Mouse (Mus musculus) lung, embryonic 15.5 days (tissue): ENCODE measurements around the gene Tex30. TPM values are rescaled to one million over a fixed set of nuclear protein-coding genes. Genes with fewer than 3 reads are reported as not detected.

Experiments
- ATAC-seq: fragments of 200-750 bp; cut with Nextera tagmentation; 2 replicates; pipeline ENCODE4 v1.8.0; 2017; ENCODE audit warnings: moderate number of reproducible peaks, borderline replicate concordance; ENCODE audit not compliant: low FRiP score, low TSS enrichment; ENCODE audit errors: extremely low read depth
- H3K27ac ChIP-seq: fragments of 300-500 bp; sonication (generic); 2 replicates; pipeline ENCODE4 v1.5.1; 2015; ENCODE audit warnings: moderate library complexity, mild to moderate bottlenecking, inconsistent platforms
- H3K27me3 ChIP-seq: fragments of 300-500 bp; sonication (generic); 2 replicates; pipeline ENCODE4 v1.6.1; 2015; ENCODE audit warnings: inconsistent platforms
- H3K36me3 ChIP-seq: fragments of 300-500 bp; sonication (generic); 2 replicates; pipeline ENCODE4 v1.6.1; 2015; ENCODE audit warnings: inconsistent platforms
- H3K4me1 ChIP-seq: fragments of 300-500 bp; sonication (generic); 2 replicates; pipeline ENCODE4 v1.6.1; 2015; ENCODE audit warnings: inconsistent platforms
- H3K4me2 ChIP-seq: fragments of 300-500 bp; sonication (generic); 2 replicates; pipeline ENCODE4 v1.6.1; 2015; ENCODE audit warnings: inconsistent platforms, mild to moderate bottlenecking, moderate library complexity
- H3K4me3 ChIP-seq: fragments of 300-500 bp; sonication (generic); 2 replicates; pipeline ENCODE4 v1.5.1; 2015; ENCODE audit warnings: mild to moderate bottlenecking, inconsistent platforms
- H3K9ac ChIP-seq: fragments of 300-500 bp; sonication (generic); 2 replicates; pipeline ENCODE4 v1.6.1; 2015; ENCODE audit warnings: inconsistent platforms
- H3K9me3 ChIP-seq: fragments of 300-500 bp; sonication (generic); 2 replicates; pipeline ENCODE4 v1.6.1; 2016; ENCODE audit warnings: inconsistent platforms
- WGBS: fragments of 180-500 bp; shearing (Covaris S2); methylation state at CpG from one replicate; pipeline ENCODE4 v1.1.7; 2015; 5-methylcytosine and 5-hydroxymethylcytosine counted together
- polyA plus RNA-seq: library from polyadenylated mRNA; unstranded; fragments of >200 nt; fragmentation: Nextera tagmentation; extraction: Ambion mirVana; gene quantifications from 2 replicates; pipeline ENCODE4 v1.2.1, GENCODE M21; 2015

The Tex30 gene
- polyA plus RNA-seq: 86.8 and 89.0 TPM in 2 replicates

- WGBS: under 1% methylated on average over 53 of the region's 55 CpGs
- H3K9ac ChIP-seq: peak within 1 kb of the TSS; percentile 83
- no peaks in the 10 kb centered on the region for H3K27me3 ChIP-seq
- peaks cover 13% of the 10 kb centered on the region for H3K4me1 ChIP-seq
- H3K9me3 ChIP-seq: no peaks in the 10 kb centered on the region
- ATAC-seq: peak; percentile 99
- H3K4me3 ChIP-seq: peak within 1 kb of the TSS; percentile 100
- peak within 1 kb of the TSS; percentile 65 for H3K4me2 ChIP-seq
- peak within 1 kb of the TSS; percentile 98 for H3K27ac ChIP-seq
- H3K36me3 ChIP-seq: peaks cover 17% of the 10 kb centered on the region
These were observed at the start of gene Tex30 for GRCm38 (mm10) chr1:44102259-44102717. Gene Tex30 (minus strand): TSS chr1:44102441.

GRCm38 (mm10) chr1:44148706-44149105 lies 46.5 kb upstream of the Tex30 start:
- peaks cover 10% of the 10 kb centered on the region for H3K4me1 ChIP-seq
- peak overlapping the region; percentile 97 for H3K4me3 ChIP-seq
- no peaks in the 10 kb centered on the region for H3K27me3 ChIP-seq
- ATAC-seq: no peak
- H3K36me3 ChIP-seq: no peaks in the 10 kb centered on the region; the same call in 1 of the 2 replicates
- H3K9me3 ChIP-seq: no peaks in the 10 kb centered on the region
- H3K27ac ChIP-seq: peak overlapping the region; percentile 97; the same call in 1 of the 2 replicates
- H3K9ac ChIP-seq: peak overlapping the region; percentile 97
- peak overlapping the region; percentile 74 for H3K4me2 ChIP-seq
- 19% methylated on average over 6 of the region's 6 CpGs for WGBS

GRCm38 (mm10) chr1:44147563-44148381 lies 45.5 kb upstream of the Tex30 start, which contains the start of gene Ercc5:
Gene Ercc5 (plus strand): TSS chr1:44147744.
- Histone ChIP-seq H3K4me1 (peaks cover 10% of the 10 kb centered on the region), H3K9me3 (no peaks in the 10 kb centered on the region), H3K4me3 (peak within 1 kb of the TSS; percentile 97), H3K9ac (peak within 1 kb of the TSS; percentile 97), H3K27me3 (no peaks in the 10 kb centered on the region), H3K4me2 (peak within 1 kb of the TSS; percentile 74), H3K36me3 (peaks cover 5% of the 10 kb centered on the region; the same call in 1 of the 2 replicates), H3K27ac (peak within 1 kb of the TSS; percentile 97)
- under 1% methylated on average over 66 of the region's 66 CpGs for WGBS
- ATAC-seq: peak; percentile 98

GRCm38 (mm10) chr1:44142747-44143146 lies 40.5 kb upstream of the Tex30 start:
- 85% methylated on average over 5 of the region's 5 CpGs for WGBS
- H3K36me3 ChIP-seq: peaks cover 21% of the 10 kb centered on the region
- H3K4me1 ChIP-seq: peaks cover 4% of the 10 kb centered on the region; the same call in 1 of the 2 replicates
- no peak overlapping the region for H3K4me3 ChIP-seq
- H3K9ac ChIP-seq: no peak overlapping the region
- no peaks in the 10 kb centered on the region for H3K27me3 ChIP-seq
- ATAC-seq: no peak
- no peak overlapping the region for H3K4me2 ChIP-seq
- no peak overlapping the region for H3K27ac ChIP-seq
- no peaks in the 10 kb centered on the region for H3K9me3 ChIP-seq

GRCm38 (mm10) chr1:44140232-44140631 lies 38.0 kb upstream of the Tex30 start:
- no peaks in the 10 kb centered on the region for H3K27me3 ChIP-seq
- 35% methylated on average over 4 of the region's 4 CpGs for WGBS
- no peak overlapping the region for H3K27ac ChIP-seq
- H3K4me3 ChIP-seq: no peak overlapping the region
- no peak overlapping the region for H3K4me2 ChIP-seq
- no peaks in the 10 kb centered on the region for H3K9me3 ChIP-seq
- peaks cover 27% of the 10 kb centered on the region for H3K36me3 ChIP-seq
- H3K9ac ChIP-seq: no peak overlapping the region
- no peaks in the 10 kb centered on the region for H3K4me1 ChIP-seq
- ATAC-seq: no peak

- H3K27ac ChIP-seq: no peak overlapping the region
- WGBS: 52% methylated on average over 4 of the region's 4 CpGs
- no peak overlapping the region for H3K9ac ChIP-seq
- H3K4me1 ChIP-seq: no peaks in the 10 kb centered on the region
- no peaks in the 10 kb centered on the region for H3K9me3 ChIP-seq
- H3K4me3 ChIP-seq: no peak overlapping the region
- peaks cover 27% of the 10 kb centered on the region for H3K36me3 ChIP-seq
- H3K27me3 ChIP-seq: no peaks in the 10 kb centered on the region
- ATAC-seq: no peak
- H3K4me2 ChIP-seq: no peak overlapping the region
These were observed 27.8 kb upstream of the Tex30 start for GRCm38 (mm10) chr1:44129929-44130581.

- no peak overlapping the region for H3K9ac ChIP-seq
- no peaks in the 10 kb centered on the region for H3K9me3 ChIP-seq
- no peak for ATAC-seq
- H3K4me1 ChIP-seq: 0 out of 2 replicates have a peak, but pooled peaks cover 3% of the 10 kb centered on the region
- H3K4me2 ChIP-seq: no peak overlapping the region
- H3K27ac ChIP-seq: no peak overlapping the region
- no peaks in the 10 kb centered on the region for H3K27me3 ChIP-seq
- 93% methylated on average over 4 of the region's 4 CpGs for WGBS
- peaks cover 25% of the 10 kb centered on the region for H3K36me3 ChIP-seq
- no peak overlapping the region for H3K4me3 ChIP-seq
These were observed 23.3 kb upstream of the Tex30 start for GRCm38 (mm10) chr1:44125590-44125989.

- Histone ChIP-seq H3K4me1 (peaks cover 11% of the 10 kb centered on the region), H3K9me3 (no peaks in the 10 kb centered on the region), H3K27me3 (no peaks in the 10 kb centered on the region), H3K4me2 (no peak overlapping the region), H3K9ac (no peak overlapping the region), H3K36me3 (peaks cover 9% of the 10 kb centered on the region; the same call in 1 of the 2 replicates), H3K4me3 (no peak overlapping the region), H3K27ac (no peak overlapping the region)
- 73% methylated on average over 3 of the region's 3 CpGs for WGBS
- ATAC-seq: no peak
These were observed 20.0 kb upstream of the Tex30 start for GRCm38 (mm10) chr1:44122256-44122655.

- Histone ChIP-seq H3K4me2 (peak overlapping the region; percentile 90), H3K9me3 (no peaks in the 10 kb centered on the region), H3K27ac (peak overlapping the region; percentile 99), H3K36me3 (peaks cover 6% of the 10 kb centered on the region), H3K4me1 (peaks cover 11% of the 10 kb centered on the region), H3K27me3 (no peaks in the 10 kb centered on the region), H3K9ac (peak overlapping the region; percentile 74), H3K4me3 (peak overlapping the region; percentile 75)
- ATAC-seq: no peak; the same call in 1 of the 2 replicates
- 4% methylated on average over 6 of the region's 6 CpGs for WGBS
These were observed 17.8 kb upstream of the Tex30 start for GRCm38 (mm10) chr1:44120074-44120406.

- H3K36me3 ChIP-seq: peaks cover 7% of the 10 kb centered on the region
- peak overlapping the region; percentile 74 for H3K9ac ChIP-seq
- H3K4me2 ChIP-seq: peak overlapping the region; percentile 90
- no peaks in the 10 kb centered on the region for H3K27me3 ChIP-seq
- WGBS: 0% methylated on average over 40 of the region's 43 CpGs
- no peaks in the 10 kb centered on the region for H3K9me3 ChIP-seq
- H3K27ac ChIP-seq: peak overlapping the region; percentile 99
- H3K4me3 ChIP-seq: peak overlapping the region; percentile 75
- ATAC-seq: peak; percentile 93
- peaks cover 11% of the 10 kb centered on the region for H3K4me1 ChIP-seq
These were observed 17.2 kb upstream of the Tex30 start for GRCm38 (mm10) chr1:44119201-44120073.
